8 mouse cellular contexts compared by ENCODE assay signal in the genomic region with DNA sequence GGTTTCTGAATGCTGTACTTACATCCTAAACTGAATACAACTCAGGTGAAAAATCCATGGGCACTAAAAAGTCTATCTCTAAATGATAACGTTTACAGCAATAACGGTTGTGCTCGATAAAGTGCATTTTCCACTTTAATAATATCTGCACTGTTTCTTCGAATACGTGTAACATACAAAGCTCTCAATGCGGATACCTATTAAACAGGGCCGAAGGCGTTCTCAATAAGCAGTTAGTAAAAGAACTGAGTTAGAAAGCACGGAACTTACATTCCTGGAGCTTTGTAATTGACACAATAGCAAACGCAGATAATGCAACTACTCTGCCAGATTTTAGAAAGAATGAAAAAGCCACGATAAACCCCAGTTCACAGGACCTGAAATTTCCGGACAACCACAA.
A peak's percentile ranks its signal among the peaks of the same experiment; 100 is the strongest.
DNase-seq lines count a peak whose midpoint lies in the region; ATAC-seq lines count a peak whose summit lies in the region.

No protein-coding gene starts in this region.

- H3K4me2 ChIP-seq in lung, embryonic 15.5 days: peak overlapping the region; percentile 59
- peak overlapping the region; percentile 53 for H3K4me2 ChIP-seq in limb, embryonic 15.5 days

- no peak for DNase-seq in lung, postnatal 14 days
- no peak for DNase-seq in forebrain, embryonic 10.5 days (ENCODE audit: extremely low spot score, low spot score)
- peak; percentile 1 for DNase-seq in splenic B cell, adult 2 months (ENCODE audit: low read depth, low spot score)
- no peak for DNase-seq in layer of hippocampus, postnatal 10 days (ENCODE audit: low spot score in 2 of 2)
- DNase-seq in layer of hippocampus, postnatal 14 days (ENCODE audit: low spot score in 2 of 2): no peak
- DNase-seq in layer of hippocampus, adult 9-11 months: no peak

- H3K4me1 ChIP-seq in lung, embryonic 15.5 days: no peaks in the 10 kb centered on the region
- H3K4me1 ChIP-seq in forebrain, embryonic 10.5 days: peaks cover 13% of the 10 kb centered on the region
- H3K4me1 ChIP-seq in limb, embryonic 15.5 days: 0 out of 2 replicates have a peak, but pooled peaks cover 6% of the 10 kb centered on the region

- ATAC-seq in lung, embryonic 15.5 days (ENCODE audit: borderline replicate concordance, extremely low read depth, low FRiP score, low TSS enrichment): no peak
- ATAC-seq in limb, embryonic 15.5 days (ENCODE audit: insufficient number of reproducible peaks, low FRiP score, low TSS enrichment, low read depth): no peak

- H3K9me3 ChIP-seq in lung, embryonic 15.5 days: no peaks in the 10 kb centered on the region
- H3K9me3 ChIP-seq in forebrain, embryonic 10.5 days: peaks cover 21% of the 10 kb centered on the region; the same call in 1 of the 2 replicates
- no peaks in the 10 kb centered on the region for H3K9me3 ChIP-seq in limb, embryonic 15.5 days

- WGBS in lung, embryonic 15.5 days: 6% methylated on average over 12 of the region's 12 CpGs
- 19% methylated on average over 12 of the region's 12 CpGs for WGBS in forebrain, embryonic 10.5 days
- 6% methylated on average over 12 of the region's 12 CpGs for WGBS in limb, embryonic 15.5 days

- H3K4me3 ChIP-seq in lung, embryonic 15.5 days: peak overlapping the region; percentile 57
- H3K4me3 ChIP-seq in forebrain, embryonic 10.5 days: peak overlapping the region; percentile 65
- peak overlapping the region; percentile 64 for H3K4me3 ChIP-seq in limb, embryonic 15.5 days

- peak overlapping the region; percentile 58 for H3K9ac ChIP-seq in lung, embryonic 15.5 days
- peak overlapping the region; percentile 64 for H3K9ac ChIP-seq in limb, embryonic 15.5 days

- H3K27me3 ChIP-seq in lung, embryonic 15.5 days: no peaks in the 10 kb centered on the region
- H3K27me3 ChIP-seq in forebrain, embryonic 10.5 days (ENCODE audit: poor library complexity, severe bottlenecking): no peaks in the 10 kb centered on the region
- no peaks in the 10 kb centered on the region for H3K27me3 ChIP-seq in limb, embryonic 15.5 days
- no peaks in the 10 kb centered on the region for H3K27me3 ChIP-seq in splenic B cell, adult 2 months (ENCODE audit: control insufficient read depth, insufficient read depth, low read length, poor library complexity, severe bottlenecking)

- H3K27ac ChIP-seq in lung, embryonic 15.5 days: peak overlapping the region; percentile 73
- H3K27ac ChIP-seq in forebrain, embryonic 10.5 days: peak overlapping the region; percentile 85
- peak overlapping the region; percentile 87 for H3K27ac ChIP-seq in limb, embryonic 15.5 days

- H3K36me3 ChIP-seq in lung, embryonic 15.5 days: peaks cover 5% of the 10 kb centered on the region; the same call in 1 of the 2 replicates
- peaks cover 24% of the 10 kb centered on the region for H3K36me3 ChIP-seq in forebrain, embryonic 10.5 days (replicated peaks)
- H3K36me3 ChIP-seq in limb, embryonic 15.5 days: peaks cover 16% of the 10 kb centered on the region
- no peaks in the 10 kb centered on the region for H3K36me3 ChIP-seq in splenic B cell, adult 2 months (ENCODE audit: control insufficient read depth, insufficient read depth, low read length, poor library complexity, severe bottlenecking)
